Mouse (Mus musculus): ENCODE data around the gene Fgfr1op. TPM values are rescaled to one million over a fixed set of nuclear protein-coding genes. Genes with fewer than 3 reads are reported as not detected.
A peak's percentile ranks its signal among the peaks of the same experiment; 100 is the strongest.
"Not testable (repeated sequence)": the region's sequence is repeated elsewhere in the genome, so short reads cannot be mapped to it uniquely, and the experiment has no call there.

The Fgfr1op gene
- total RNA-seq, 2 experiments from 2014 or later, result 18.5 to 22.6 TPM

- DNase-seq; intact Hi-C loops (cut with DNase I): not testable (repeated sequence)
Observed at GRCm38 (mm10) chr17:8166454-8166853, 1.2 kb downstream of the Fgfr1op start.

- intact Hi-C loops (cut with DNase I), result not testable (repeated sequence)
Observed at GRCm38 (mm10) chr17:8167436-8167835, 2.1 kb downstream of the Fgfr1op start.

GRCm38 (mm10) chr17:8170331-8170730, 5.0 kb downstream of the Fgfr1op start:
- no peak for DNase-seq
- intact Hi-C loops (cut with DNase I), result no loop called here

More at GRCm38 (mm10) chr17:8167436-8167835, 2.1 kb downstream of the Fgfr1op start:
- peak; percentile 31 for DNase-seq

GRCm38 (mm10) chr17:8171081-8171480, 5.8 kb downstream of the Fgfr1op start:
- DNase-seq, result no peak
- intact Hi-C loops (cut with DNase I), result no loop called here

GRCm38 (mm10) chr17:8177090-8177489, 11.8 kb downstream of the Fgfr1op start:
- peak; percentile 26 for DNase-seq
- intact Hi-C loops (cut with DNase I), result no loop called here

- DNase-seq, result no peak
- intact Hi-C loops (cut with DNase I), result no loop called here
Observed at GRCm38 (mm10) chr17:8183815-8184214, 18.5 kb downstream of the Fgfr1op start.

- intact Hi-C loops (cut with DNase I), result no loop called here
- DNase-seq, result no peak
Observed at GRCm38 (mm10) chr17:8184217-8184616, 18.9 kb downstream of the Fgfr1op start.

GRCm38 (mm10) chr17:8193678-8194077, 28.4 kb downstream of the Fgfr1op start:
- DNase-seq, result no peak

GRCm38 (mm10) chr17:8195685-8196376, 30.5 kb downstream of the Fgfr1op start:
- intact Hi-C loops (cut with DNase I), result loop anchor here (10.0 kb wide), 1 partner anchor 89 kb away; the partner anchor contains the start of gene Mpc1
- no peak for DNase-seq

More at GRCm38 (mm10) chr17:8193678-8194077, 28.4 kb downstream of the Fgfr1op start:
- intact Hi-C loops (cut with DNase I), result loop anchor here (10.0 kb wide), 1 partner anchor 91 kb away; the partner anchor contains the start of gene Mpc1

- DNase-seq, result no peak
- intact Hi-C loops (cut with DNase I), result loop anchor here (10.0 kb wide), 1 partner anchor 87 kb away; the partner anchor contains the start of gene Mpc1
Observed at GRCm38 (mm10) chr17:8197652-8198051, 32.4 kb downstream of the Fgfr1op start.

GRCm38 (mm10) chr17:8199067-8199935, 34.0 kb downstream of the Fgfr1op start:
- no peak for DNase-seq
- intact Hi-C loops (cut with DNase I), result loop anchor here (10.0 kb wide), 1 partner anchor 86 kb away; the partner anchor contains the start of gene Mpc1

- no peak for DNase-seq
- intact Hi-C loops (cut with DNase I), result loop anchor here (10.0 kb wide), 1 partner anchor 85 kb away; the partner anchor contains the start of gene Mpc1
Observed at GRCm38 (mm10) chr17:8199936-8200330, 34.6 kb downstream of the Fgfr1op start.

GRCm38 (mm10) chr17:8203487-8203886, 38.2 kb downstream of the Fgfr1op start:
- intact Hi-C loops (cut with DNase I), result no loop called here
- no peak for DNase-seq

- peak; percentile 17 for DNase-seq
- intact Hi-C loops (cut with DNase I), result not testable (repeated sequence)
Observed at GRCm38 (mm10) chr17:8205221-8205631, 39.9 kb downstream of the Fgfr1op start.

- intact Hi-C loops (cut with DNase I), result no loop called here
- DNase-seq, result no peak
Observed at GRCm38 (mm10) chr17:8206691-8207090, 41.4 kb downstream of the Fgfr1op start.

GRCm38 (mm10) chr17:8209696-8210095, 44.4 kb downstream of the Fgfr1op start:
- DNase-seq, result no peak
- intact Hi-C loops (cut with DNase I), result no loop called here

GRCm38 (mm10) chr17:8210170-8210569, 44.9 kb downstream of the Fgfr1op start:
- intact Hi-C loops (cut with DNase I), result no loop called here
- DNase-seq, result no peak

- intact Hi-C loops (cut with DNase I), result no loop called here
- DNase-seq, result no peak
Observed at GRCm38 (mm10) chr17:8210675-8211074, 45.4 kb downstream of the Fgfr1op start.

- DNase-seq, result no peak
- intact Hi-C loops (cut with DNase I), result no loop called here
Observed at GRCm38 (mm10) chr17:8211399-8211798, 46.1 kb downstream of the Fgfr1op start.

GRCm38 (mm10) chr17:8214369-8214768, 49.1 kb downstream of the Fgfr1op start:
- no peak for DNase-seq

GRCm38 (mm10) chr17:8215016-8215745, 49.9 kb downstream of the Fgfr1op start:
- no peak for DNase-seq
- intact Hi-C loops (cut with DNase I), result no loop called here

More at GRCm38 (mm10) chr17:8214369-8214768, 49.1 kb downstream of the Fgfr1op start:
- intact Hi-C loops (cut with DNase I), result no loop called here

Measured in left cerebral cortex, postnatal 4 days (tissue).